Mouse (Mus musculus) adrenal gland, postnatal 10 days (tissue): ENCODE measurements around the gene 4932438H23Rik. TPM values are rescaled to one million over a fixed set of nuclear protein-coding genes. Genes with fewer than 3 reads are reported as not detected.

Experiments used
- DNase-seq: peaks from one replicate; pipeline ENCODE4 v3.0.0; 2021; ENCODE audit warnings: mixed read lengths
- long read RNA-seq, 2 experiments: library from polyadenylated mRNA; stranded (forward); transcript quantifications; one replicate each; pipeline ENCODE4 v2.0.0; 2021
- total RNA-seq, 2 experiments: library from RNA; stranded (reverse); gene quantifications; 2 replicates each; pipeline ENCODE4 v1.2.3; 2021

4932438H23Rik gene
- total RNA-seq: under 1 TPM; 0.12 to 0.15 TPM
- long read RNA-seq, experiment 1: 0 reads
- long read RNA-seq, experiment 2: 0 reads

GRCm38 (mm10) chr16:91095022-91095421, at the start of gene 4932438H23Rik:
TSS of gene 4932438H23Rik (minus strand) at chr16:91095122.
- DNase-seq: no peak

DNA sequence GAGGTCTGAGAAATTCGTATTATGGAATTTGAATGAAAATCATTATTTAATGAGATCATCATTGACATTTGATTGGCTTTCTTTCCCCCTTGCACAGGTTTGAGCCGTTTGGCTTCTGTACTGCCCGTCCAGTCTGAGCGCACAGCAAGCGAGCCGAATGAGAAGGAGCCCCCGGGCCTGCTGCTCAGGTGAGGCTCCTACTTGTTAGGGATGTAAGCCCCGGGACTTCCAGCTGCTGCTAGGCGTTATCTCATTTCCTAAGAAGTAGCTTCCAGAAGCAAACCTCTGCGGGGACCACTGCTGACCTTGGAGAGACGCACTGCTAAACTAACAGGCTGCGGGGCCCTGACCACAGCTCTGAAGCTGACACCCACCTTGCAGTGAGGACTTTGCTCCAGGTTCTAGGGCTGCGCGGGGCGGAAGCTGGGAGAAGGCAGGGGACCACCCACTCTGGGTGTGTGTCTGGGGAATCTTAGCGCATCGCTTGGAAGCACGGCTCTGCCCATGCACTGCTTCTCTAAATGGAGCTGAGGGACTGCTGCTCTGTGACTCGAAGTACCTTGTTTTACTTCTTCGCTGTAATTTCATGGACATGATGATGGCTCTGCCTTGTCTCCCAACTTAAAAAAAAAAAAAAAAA, 46.2 kb upstream of the 4932438H23Rik start:
- no peak for DNase-seq

GRCm38 (mm10) chr16:91140457-91140856, 45.5 kb upstream of the 4932438H23Rik start:
- DNase-seq: no peak

DNA sequence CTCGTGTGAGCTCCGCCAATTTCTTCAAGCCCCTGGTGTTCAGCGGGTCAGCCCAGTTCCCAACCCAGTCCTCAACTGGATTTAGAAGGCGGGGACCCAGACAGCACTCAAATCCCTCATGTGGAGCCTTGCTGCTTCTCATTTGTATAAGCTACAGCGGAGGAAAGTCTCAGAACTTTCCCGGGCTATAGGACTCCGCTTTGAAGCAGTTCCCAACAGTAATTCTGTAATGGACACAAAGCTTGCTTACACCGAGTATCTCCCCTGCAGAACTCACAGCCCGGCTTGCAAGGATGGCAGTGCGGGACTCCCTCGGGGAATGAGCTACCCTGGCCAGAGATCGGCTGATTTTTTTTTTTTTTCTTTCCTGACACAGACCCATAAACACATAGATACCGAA, 45.1 kb upstream of the 4932438H23Rik start:
- no peak for DNase-seq

- DNase-seq: peak; percentile 16
Measured at GRCm38 (mm10) chr16:91139481-91139880, 44.6 kb upstream of the 4932438H23Rik start.

- DNase-seq: no peak
Measured at GRCm38 (mm10) chr16:91138736-91139135, 43.8 kb upstream of the 4932438H23Rik start.

GRCm38 (mm10) chr16:91138151-91138550, 43.2 kb upstream of the 4932438H23Rik start:
- no peak for DNase-seq

DNA sequence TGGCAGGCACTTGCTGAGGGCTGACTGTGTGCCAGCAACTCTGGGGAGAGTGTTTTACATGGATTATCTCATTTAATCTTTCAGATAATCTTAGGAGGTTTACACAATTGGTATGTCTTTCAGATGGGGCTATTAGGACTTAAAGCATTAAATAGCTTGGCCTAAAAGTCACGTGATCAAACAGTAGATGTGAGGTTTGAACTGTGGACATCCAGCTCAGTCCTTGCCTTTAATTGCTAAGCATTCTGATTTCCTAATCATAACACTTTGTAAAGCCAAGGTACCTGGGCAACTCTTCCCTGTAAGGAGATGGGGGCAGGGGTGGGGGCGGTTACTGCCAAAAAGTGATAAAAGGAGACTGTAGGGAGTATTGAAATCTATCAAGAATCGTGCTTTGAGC, 41.7 kb upstream of the 4932438H23Rik start:
- no peak for DNase-seq

DNA sequence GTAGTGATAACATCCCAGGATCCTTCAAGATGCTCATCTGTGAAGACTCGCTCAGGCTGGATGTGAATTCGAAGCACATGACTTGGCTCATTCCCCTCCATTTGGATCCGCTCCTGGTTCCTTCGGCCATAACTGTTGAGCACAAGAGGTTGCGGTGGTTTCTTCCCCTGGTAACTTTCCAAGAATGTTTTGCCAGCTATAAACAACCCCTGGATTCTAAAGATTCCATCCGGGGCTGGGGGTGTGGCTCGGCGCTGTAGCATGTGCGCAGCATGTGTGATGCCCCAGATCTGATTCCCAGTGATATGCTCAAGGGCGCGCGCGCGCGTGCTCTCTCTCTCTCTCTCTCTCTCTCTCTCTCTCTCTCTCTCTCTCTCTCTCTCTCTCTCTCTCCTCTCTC, 35.0 kb upstream of the 4932438H23Rik start:
- DNase-seq: no peak

DNA sequence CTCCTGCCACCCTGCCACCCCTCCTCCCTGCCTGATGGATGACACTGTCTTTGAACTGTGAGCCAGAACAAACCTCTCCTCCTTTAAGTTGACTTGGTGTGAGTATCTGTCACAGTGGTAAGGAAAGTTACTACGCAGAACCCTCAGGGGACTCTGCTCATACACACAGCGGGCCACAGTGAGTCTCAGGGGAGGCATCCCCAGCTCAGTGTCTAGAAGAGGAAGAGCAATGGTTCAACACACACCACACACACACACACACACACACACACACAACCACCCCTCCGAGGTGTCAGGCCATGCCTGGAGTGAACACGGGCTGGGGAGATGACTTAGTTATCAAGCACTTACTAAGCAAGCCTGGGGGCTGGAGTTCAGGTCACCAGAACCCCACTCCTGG, 33.5 kb upstream of the 4932438H23Rik start:
- DNase-seq: no peak

DNA sequence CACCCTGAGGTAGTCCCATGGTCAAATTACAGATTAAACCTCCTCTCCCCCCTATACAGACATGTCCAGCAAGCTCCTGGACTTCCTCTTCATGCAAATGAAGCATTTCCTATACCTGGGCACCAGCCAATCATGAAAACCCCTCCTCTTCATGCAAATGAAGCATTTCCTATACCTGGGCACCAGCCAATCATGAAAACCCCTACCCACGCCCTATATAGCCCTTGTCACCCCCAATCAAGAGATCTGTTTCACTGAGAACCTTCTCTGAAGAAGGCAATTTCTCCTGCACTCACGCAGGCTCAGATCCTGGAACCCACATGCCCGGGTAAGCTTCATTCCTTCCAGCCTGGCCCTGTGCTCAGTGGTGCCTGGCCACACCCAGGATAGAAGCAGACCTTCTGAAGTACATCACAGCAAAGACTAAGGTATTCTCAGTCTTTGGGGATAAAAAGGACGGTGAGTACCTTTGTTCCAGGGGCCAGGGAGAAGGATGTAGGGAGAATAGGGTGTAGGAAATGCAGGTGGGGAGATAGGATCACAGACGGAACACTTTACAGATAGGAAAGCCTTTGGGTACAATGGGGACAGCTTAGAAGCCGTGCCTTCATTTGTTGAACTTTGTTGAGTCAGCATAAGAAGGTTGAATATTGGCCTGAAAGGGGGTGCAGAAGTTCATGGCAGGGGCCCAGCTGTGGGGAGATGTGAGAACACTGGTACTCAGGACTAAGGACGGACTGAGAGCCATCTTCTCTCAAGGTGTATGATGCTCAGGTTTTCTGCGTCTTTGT, 32.0 kb upstream of the 4932438H23Rik start:
- DNase-seq: no peak

- no peak for DNase-seq
Measured at GRCm38 (mm10) chr16:91124256-91124655, 29.3 kb upstream of the 4932438H23Rik start.

DNA sequence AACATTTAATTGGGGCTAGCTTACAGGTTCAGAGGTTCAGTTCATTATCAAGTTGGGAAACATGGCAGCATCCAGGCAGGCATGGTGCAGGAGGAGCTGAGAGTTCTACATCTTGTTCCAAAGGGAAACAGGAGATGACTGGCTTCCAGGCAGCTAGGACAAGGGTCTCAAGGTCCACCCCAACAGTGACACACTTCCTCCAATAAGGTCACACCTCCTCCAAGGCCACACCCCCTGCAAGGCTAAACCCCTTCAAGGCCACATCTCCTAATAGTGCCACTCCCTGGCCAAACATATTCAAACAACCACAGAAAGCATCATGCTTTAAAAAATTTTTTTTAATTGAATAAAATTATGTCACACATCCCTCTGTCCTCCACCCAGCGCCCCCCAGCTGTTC, 28.9 kb upstream of the 4932438H23Rik start:
- DNase-seq: no peak

- DNase-seq: no peak
Measured at GRCm38 (mm10) chr16:91119879-91120278, 25.0 kb upstream of the 4932438H23Rik start.

DNA sequence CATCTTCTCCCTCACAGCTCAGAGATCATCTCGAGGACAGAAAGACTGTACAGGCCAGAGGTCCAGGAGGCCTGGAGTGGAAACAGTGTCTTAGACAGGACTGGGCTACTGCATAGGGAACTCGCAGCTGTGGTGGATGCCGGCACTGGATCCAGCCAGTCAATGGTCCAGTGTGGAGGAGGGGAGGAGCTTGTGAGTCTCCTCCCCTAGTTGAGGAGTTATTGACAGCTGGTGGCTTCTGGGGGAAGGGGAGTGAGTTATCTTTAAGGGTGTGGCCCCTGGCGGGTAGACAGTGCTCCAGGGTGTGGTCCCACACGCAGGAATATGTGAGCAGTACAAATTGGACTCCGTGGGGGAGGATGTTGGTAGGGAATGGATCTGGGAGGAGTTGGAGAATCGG, 21.8 kb upstream of the 4932438H23Rik start:
- no peak for DNase-seq

- DNase-seq: no peak
Measured at GRCm38 (mm10) chr16:91116006-91116405, 21.1 kb upstream of the 4932438H23Rik start.

- no peak for DNase-seq
Measured at GRCm38 (mm10) chr16:91110999-91111535, 16.1 kb upstream of the 4932438H23Rik start.

DNA sequence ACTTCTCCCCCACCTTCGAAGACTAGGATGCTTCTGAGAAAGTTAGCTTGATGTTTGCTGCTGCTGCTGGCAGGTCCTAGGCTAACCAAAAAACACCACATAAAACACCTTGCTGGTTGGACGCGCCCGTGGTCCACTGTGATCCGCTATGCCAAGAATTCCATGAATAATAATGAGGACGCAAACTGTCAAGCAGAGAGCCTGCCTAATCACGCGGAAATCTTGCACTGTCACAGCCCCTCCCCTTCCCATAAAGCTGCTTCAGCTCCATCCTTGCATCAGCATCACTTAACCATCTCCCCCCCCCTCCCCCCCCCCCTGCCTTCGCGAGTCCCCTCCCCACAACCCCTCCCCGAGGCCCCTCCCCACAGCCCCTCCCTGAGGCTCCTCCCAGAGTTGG, 12.7 kb upstream of the 4932438H23Rik start:
- no peak for DNase-seq

- no peak for DNase-seq
Measured at GRCm38 (mm10) chr16:91105481-91106051, 10.6 kb upstream of the 4932438H23Rik start.

DNA sequence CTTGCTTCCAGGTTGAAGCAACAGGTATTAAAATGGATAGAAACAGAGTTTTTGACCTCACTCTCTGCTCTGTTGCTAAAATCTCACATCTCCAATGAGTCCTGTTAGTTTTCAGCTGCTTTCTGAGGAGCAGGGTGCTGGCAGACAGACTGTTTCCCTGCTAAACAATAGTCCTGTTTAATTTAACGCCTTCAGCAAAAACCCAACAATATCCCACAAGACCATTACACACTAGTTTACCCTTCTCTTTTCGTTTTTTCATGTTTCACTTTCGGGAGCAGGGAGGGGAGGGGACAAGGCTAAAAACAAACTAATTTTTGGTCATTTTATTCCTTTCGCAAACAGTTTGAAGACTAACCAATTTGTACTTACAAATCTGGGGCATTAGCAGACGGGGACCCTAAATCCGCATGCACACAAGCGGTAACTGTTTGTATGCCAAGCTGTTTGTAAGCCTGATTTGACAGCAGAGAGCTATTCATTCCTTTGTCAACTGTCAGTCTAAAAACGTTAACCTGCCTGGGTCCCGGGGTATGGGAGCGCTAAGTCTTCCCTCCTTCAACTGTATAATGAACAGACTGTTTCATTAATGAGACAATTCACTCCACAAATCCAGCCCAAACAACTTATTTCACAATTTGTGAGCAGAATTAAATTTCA, 10.0 kb upstream of the 4932438H23Rik start:
- no peak for DNase-seq

- no peak for DNase-seq
Measured at GRCm38 (mm10) chr16:91103386-91103785, 8.5 kb upstream of the 4932438H23Rik start.

- DNase-seq: no peak
Measured at GRCm38 (mm10) chr16:91100484-91100883, 5.6 kb upstream of the 4932438H23Rik start.
